Mouse (Mus musculus): Measurements from ENCODE around the gene Stn1.

GRCm38 (mm10) chr19:47517570-47517969 is 19.7 kb downstream of the Stn1 start:
- no peak for TF ChIP-seq CTCF (IDR thresholded peaks at IDR 0.05; ENCODE audit: borderline replicate concordance, extremely low read depth, insufficient read depth, insufficient read length)
- TF ChIP-seq POLR2A (IDR thresholded peaks at IDR 0.05; ENCODE audit: borderline replicate concordance, extremely low read depth, insufficient read depth, insufficient read length, poor library complexity, severe bottlenecking): no peak

Measured in brain, embryonic 14.5 days (tissue).